Mouse (Mus musculus) hindbrain, embryonic 14.5 days (tissue): ENCODE measurements around the gene Tead1. TPM values are rescaled to one million over a fixed set of nuclear protein-coding genes. Genes with fewer than 3 reads are reported as not detected.
A peak's percentile ranks its signal among the peaks of the same experiment; 100 is the strongest.
"Not testable (repeated sequence)": the region's sequence is repeated elsewhere in the genome, so short reads cannot be mapped to it uniquely, and the experiment has no call there.

Experiments
- ATAC-seq: fragments of 200-750 bp; cut with Nextera tagmentation; 2 replicates; pipeline ENCODE4 v1.8.0; 2017; ENCODE audit warnings: moderate number of reproducible peaks, mild to moderate bottlenecking, moderate TSS enrichment, moderate library complexity; ENCODE audit not compliant: low FRiP score
- DNase-seq: peaks from one replicate; pipeline ENCODE4 v3.0.0-alpha.2; 2015; ENCODE audit warnings: low spot score
- H3K27ac ChIP-seq: fragments of 300-500 bp; sonication (generic); 2 replicates; pipeline ENCODE4 v1.5.1; 2014; ENCODE audit warnings: mild to moderate bottlenecking, moderate library complexity
- H3K27me3 ChIP-seq: fragments of 300-500 bp; sonication (generic); 2 replicates; pipeline ENCODE4 v1.6.1; 2014; ENCODE audit warnings: mild to moderate bottlenecking, low read length, mixed read lengths; ENCODE audit not compliant: control insufficient read depth, insufficient read depth
- H3K36me3 ChIP-seq: fragments of 300-500 bp; sonication (generic); replicated peaks from 2 replicates; pipeline ENCODE4 v1.6.1; 2014; ENCODE audit not compliant: control insufficient read depth, insufficient read depth
- H3K4me1 ChIP-seq: fragments of 300-500 bp; sonication (generic); replicated peaks from 2 replicates; pipeline ENCODE4 v1.6.1; 2014; ENCODE audit warnings: antibody characterized with exemption, low read length, mixed read lengths; ENCODE audit not compliant: control insufficient read depth, insufficient read depth
- H3K4me2 ChIP-seq: fragments of 300-500 bp; sonication (generic); replicated peaks from 2 replicates; pipeline ENCODE4 v1.6.1; 2014; ENCODE audit warnings: mild to moderate bottlenecking, moderate library complexity
- H3K4me3 ChIP-seq: fragments of 300-500 bp; sonication (generic); replicated peaks from 2 replicates; pipeline ENCODE4 v1.5.1; 2014; ENCODE audit warnings: mild to moderate bottlenecking, low read length
- H3K9ac ChIP-seq: fragments of 300-500 bp; sonication (generic); 2 replicates; pipeline ENCODE4 v1.6.1; 2014
- H3K9me3 ChIP-seq: fragments of 300-500 bp; sonication (generic); 2 replicates; pipeline ENCODE4 v1.6.1; 2016; ENCODE audit warnings: low read length; ENCODE audit not compliant: control insufficient read depth
- WGBS: fragments of 180-500 bp; shearing (Covaris S2); extraction: QIAGEN DNeasy Blood & Tissue Kit; methylation state at CpG from one replicate; pipeline ENCODE4 v1.1.7; 2014; 5-methylcytosine and 5-hydroxymethylcytosine counted together
- polyA plus RNA-seq: library from polyadenylated mRNA; unstranded; fragments of >200 nt; fragmentation: Nextera tagmentation; extraction: Ambion mirVana; gene quantifications from 2 replicates; pipeline ENCODE4 v1.2.1, GENCODE M21; 2014

Gene Tead1
- polyA plus RNA-seq, 1 experiment from 2014 or later = 16.0 TPM

GRCm38 (mm10) chr7:112915571-112915970, 236.5 kb downstream of the Tead1 start:
- H3K9ac ChIP-seq = no peak overlapping the region
- no peak for ATAC-seq
- H3K4me1 ChIP-seq = peaks cover 16% of the 10 kb centered on the region
- no peak overlapping the region for H3K27ac ChIP-seq
- no peak for DNase-seq
- no peaks in the 10 kb centered on the region for H3K27me3 ChIP-seq
- H3K4me2 ChIP-seq = no peak overlapping the region
- 60% methylated on average over 4 of the region's 4 CpGs for WGBS
- H3K36me3 ChIP-seq = no peaks in the 10 kb centered on the region
- no peak overlapping the region for H3K4me3 ChIP-seq
- H3K9me3 ChIP-seq = no peaks in the 10 kb centered on the region

GRCm38 (mm10) chr7:112917613-112918278, 238.6 kb downstream of the Tead1 start:
- peaks cover 16% of the 10 kb centered on the region for H3K4me1 ChIP-seq
- no peak overlapping the region for H3K27ac ChIP-seq
- no peaks in the 10 kb centered on the region for H3K36me3 ChIP-seq
- WGBS = 37% methylated on average over 10 of the region's 10 CpGs
- H3K27me3 ChIP-seq = no peaks in the 10 kb centered on the region
- H3K9ac ChIP-seq = no peak overlapping the region
- DNase-seq = no peak
- H3K4me2 ChIP-seq = peak overlapping the region; percentile 37; the same call in 1 of the 2 replicates
- no peak overlapping the region for H3K4me3 ChIP-seq
- no peak for ATAC-seq
- no peaks in the 10 kb centered on the region for H3K9me3 ChIP-seq

DNA sequence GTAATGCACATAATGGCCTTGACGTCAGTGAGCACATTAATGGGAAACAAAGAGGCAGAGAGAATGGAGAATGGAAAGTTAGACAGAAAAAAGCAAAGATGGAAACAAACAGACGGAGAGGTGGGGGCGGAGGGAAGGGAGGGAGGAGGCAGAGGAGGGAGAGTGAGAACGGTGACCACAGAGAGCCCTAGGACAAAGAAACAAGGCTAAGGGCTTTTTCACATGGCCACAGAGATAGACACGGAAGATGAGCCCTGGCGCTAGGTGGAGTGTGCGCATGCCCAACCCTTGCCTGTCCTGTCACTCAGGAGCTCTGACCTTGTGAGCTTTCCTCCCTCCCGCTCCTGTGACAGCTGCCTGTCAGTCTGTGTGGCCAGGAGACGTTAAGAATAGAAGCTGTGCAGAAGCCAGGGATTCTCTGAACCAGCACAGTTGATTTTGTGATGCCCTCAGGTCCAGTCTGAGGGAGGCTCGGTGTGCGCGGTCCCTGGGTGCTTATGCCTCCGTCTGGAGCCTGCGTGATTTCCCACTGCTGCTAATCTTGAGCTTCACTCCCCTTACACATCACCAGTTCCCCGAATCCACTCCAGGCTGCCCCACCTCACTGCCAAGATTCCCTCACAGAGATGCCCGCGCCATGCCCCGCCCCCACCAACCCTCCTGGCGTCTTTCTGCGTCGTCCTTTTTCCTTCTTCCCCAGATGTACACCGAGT, 239.3 kb downstream of the Tead1 start:
- Histone ChIP-seq H3K27ac (0 out of 2 replicates have a peak overlapping the region, but pooled peaks have one; percentile 6), H3K4me2 (peak overlapping the region; percentile 37), H3K36me3 (no peaks in the 10 kb centered on the region), H3K9me3 (no peaks in the 10 kb centered on the region), H3K4me1 (peaks cover 16% of the 10 kb centered on the region), H3K4me3 (no peak overlapping the region), H3K27me3 (no peaks in the 10 kb centered on the region), H3K9ac (peak overlapping the region; percentile 4)
- ATAC-seq (peak; percentile 25; the same call in 1 of the 2 replicates), DNase-seq (no peak)
- 44% methylated on average over 22 of the region's 22 CpGs for WGBS

DNA sequence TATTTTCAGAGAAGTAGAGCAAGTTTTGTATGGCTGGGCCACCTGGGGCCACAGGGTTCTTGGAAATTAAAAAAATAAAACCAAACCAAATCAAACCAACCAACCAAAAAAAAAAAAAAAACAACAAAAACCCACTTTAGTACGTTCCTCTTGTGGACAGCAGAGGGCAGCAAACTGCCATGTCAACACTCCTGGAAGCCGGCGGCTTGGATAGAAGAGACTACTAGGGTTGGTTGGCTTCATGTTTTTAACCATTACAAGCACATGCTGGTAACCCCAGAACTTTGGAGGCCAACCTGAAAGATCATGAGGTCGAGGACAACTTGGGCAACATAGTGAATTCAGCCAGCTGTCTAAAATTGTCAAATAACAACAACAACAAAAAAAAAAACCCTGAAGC, 240.7 kb downstream of the Tead1 start:
- WGBS = under 1% methylated on average over 4 of the region's 4 CpGs
- Histone ChIP-seq H3K9me3 (no peaks in the 10 kb centered on the region), H3K9ac (no peak overlapping the region), H3K27me3 (no peaks in the 10 kb centered on the region), H3K27ac (no peak overlapping the region), H3K4me2 (no peak overlapping the region), H3K4me3 (no peak overlapping the region), H3K36me3 (no peaks in the 10 kb centered on the region), H3K4me1 (peaks cover 16% of the 10 kb centered on the region)
- DNase-seq (peak; percentile 83), ATAC-seq (no peak)

DNA sequence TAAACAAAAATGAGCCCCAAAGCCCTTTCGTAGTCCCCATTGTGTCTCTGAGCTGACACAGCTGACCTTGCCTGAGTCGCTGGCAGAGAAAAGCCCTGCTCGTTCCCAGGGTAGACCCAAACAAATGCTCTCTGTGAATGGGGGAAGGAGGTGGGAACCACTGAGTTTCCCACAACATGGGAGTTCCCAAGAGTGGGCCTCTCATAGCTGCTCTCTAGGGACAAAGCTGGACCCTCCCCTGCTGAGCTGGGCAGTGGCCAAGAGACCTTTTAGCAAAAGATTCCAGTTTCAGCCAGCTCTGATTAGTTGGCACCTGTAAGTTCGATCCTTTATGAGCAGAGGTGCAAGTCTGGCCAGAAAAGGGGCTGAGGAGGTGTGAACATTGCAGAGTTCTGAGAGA, 243.7 kb downstream of the Tead1 start:
- H3K4me2 ChIP-seq = no peak overlapping the region

DNA sequence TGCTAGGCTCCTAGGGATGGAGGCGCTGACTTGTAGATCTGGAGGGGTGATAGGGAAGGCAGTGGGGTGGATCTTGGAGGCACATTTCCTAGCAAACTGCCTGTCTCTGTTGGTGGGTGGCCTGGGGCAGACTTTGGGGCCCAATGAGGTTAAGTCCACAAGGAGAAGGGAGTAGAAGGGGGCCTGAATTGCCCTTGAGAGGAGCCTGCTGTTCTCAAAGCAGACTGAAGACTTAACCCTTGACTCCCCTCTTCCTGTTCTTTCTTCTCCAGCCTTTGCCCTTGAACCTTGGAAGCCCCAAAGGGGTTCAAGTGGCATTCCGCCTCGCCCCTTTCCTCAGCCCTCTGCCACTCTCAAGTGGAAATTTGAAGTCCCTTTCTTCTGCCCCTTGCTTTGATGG, 244.6 kb downstream of the Tead1 start:
- Histone ChIP-seq H3K9ac (no peak overlapping the region), H3K36me3 (no peaks in the 10 kb centered on the region), H3K4me2 (no peak overlapping the region), H3K27me3 (no peaks in the 10 kb centered on the region), H3K4me3 (no peak overlapping the region), H3K4me1 (peaks cover 3% of the 10 kb centered on the region; the same call in 1 of the 2 replicates), H3K27ac (no peak overlapping the region), H3K9me3 (no peaks in the 10 kb centered on the region)
- 85% methylated on average over 3 of the region's 3 CpGs for WGBS
- DNase-seq (no peak), ATAC-seq (no peak)

More for the DNA sequence above, 243.7 kb downstream of the Tead1 start:
- Histone ChIP-seq H3K4me1 (peaks cover 12% of the 10 kb centered on the region), H3K27ac (no peak overlapping the region), H3K36me3 (no peaks in the 10 kb centered on the region), H3K4me3 (no peak overlapping the region), H3K9ac (no peak overlapping the region), H3K27me3 (no peaks in the 10 kb centered on the region), H3K9me3 (no peaks in the 10 kb centered on the region)
- peak; percentile 38; the same call in 1 of the 2 replicates for ATAC-seq
- DNase-seq = no peak
- 38% methylated on average over 4 of the region's 4 CpGs for WGBS

DNA sequence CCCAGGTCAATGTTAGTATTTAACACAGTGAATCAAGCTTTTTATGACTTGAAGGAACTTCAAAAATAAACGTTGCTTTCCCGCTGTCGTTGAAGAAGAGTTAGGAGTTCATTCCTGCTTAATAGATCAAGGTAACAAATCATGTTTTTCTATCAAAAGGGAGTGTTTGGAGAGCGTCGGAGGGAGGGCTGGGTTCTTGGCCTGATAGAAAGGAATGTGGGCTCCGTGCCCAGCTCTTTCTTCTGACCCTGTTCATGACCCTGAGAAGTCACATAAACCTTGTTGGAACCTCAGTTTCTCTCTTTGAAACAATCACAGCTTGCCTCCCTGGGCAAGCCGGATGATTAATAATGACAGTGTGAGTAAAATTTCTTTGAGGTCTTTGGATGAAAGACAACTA, 251.6 kb downstream of the Tead1 start:
- ATAC-seq (no peak), DNase-seq (no peak)
- 64% methylated on average over 7 of the region's 7 CpGs for WGBS
- Histone ChIP-seq H3K27ac (no peak overlapping the region), H3K4me3 (no peak overlapping the region), H3K27me3 (no peaks in the 10 kb centered on the region), H3K36me3 (no peaks in the 10 kb centered on the region), H3K4me2 (no peak overlapping the region), H3K9me3 (no peaks in the 10 kb centered on the region), H3K4me1 (no peaks in the 10 kb centered on the region), H3K9ac (no peak overlapping the region)

DNA sequence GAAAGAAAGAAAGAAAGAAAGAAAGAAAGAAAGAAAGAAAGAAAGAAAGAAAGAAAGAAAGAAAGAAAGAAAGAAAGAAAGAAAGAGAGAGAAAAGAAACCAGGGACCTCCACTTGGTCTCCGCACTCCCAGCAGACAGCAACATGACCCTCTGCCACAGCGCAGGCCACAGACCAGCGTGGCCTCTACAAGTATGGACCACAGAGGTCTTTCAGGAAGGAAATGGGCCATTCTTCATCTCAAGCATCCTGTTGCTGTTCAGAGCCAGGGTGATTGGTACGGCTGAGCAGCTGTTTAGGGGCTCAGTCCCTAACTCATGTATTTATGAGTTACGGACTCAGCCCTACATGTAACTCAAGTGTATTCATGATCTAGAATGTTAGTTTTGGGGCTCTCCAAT, 256.8 kb downstream of the Tead1 start:
- H3K9me3 ChIP-seq, ATAC-seq, H3K4me3 ChIP-seq, H3K4me1 ChIP-seq, H3K27me3 ChIP-seq, H3K36me3 ChIP-seq, H3K9ac ChIP-seq, DNase-seq, H3K27ac ChIP-seq, H3K4me2 ChIP-seq: not testable (repeated sequence)
- WGBS = 88% methylated on average over 5 of the region's 5 CpGs

DNA sequence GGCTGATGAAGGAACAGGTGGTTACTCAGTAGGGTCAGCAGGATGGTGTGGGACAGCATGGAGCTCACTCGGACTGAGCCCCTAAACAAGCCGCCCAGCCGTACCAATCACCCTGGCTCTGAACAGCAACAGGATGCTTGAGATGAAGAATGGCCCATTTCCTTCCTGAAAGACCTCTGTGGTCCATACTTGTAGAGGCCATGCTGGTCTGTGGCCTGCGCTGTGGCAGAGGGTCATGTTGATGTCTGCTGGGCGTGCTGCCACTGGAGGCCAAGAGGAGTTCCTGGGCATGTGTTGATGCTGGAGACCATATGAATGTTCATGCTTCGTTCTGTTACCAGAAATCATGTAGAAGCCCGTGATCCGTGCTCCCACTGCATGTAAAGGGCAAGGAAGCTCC, 258.0 kb downstream of the Tead1 start:
- ATAC-seq (no peak), DNase-seq (no peak)
- H3K9ac ChIP-seq = no peak overlapping the region
- WGBS = 91% methylated on average over 8 of the region's 8 CpGs
- H3K4me2 ChIP-seq = no peak overlapping the region
- no peaks in the 10 kb centered on the region for H3K9me3 ChIP-seq
- no peak overlapping the region for H3K27ac ChIP-seq
- H3K4me3 ChIP-seq = no peak overlapping the region
- no peaks in the 10 kb centered on the region for H3K27me3 ChIP-seq
- no peaks in the 10 kb centered on the region for H3K4me1 ChIP-seq
- H3K36me3 ChIP-seq = no peaks in the 10 kb centered on the region
